Mouse (Mus musculus) kidney, adult 9 months (tissue): ENCODE data around the gene Olfr1480.

ENCODE experiments used
- DNase-seq: peaks from one replicate; pipeline ENCODE4 v3.0.0; 2022

Gene Olfr1480

DNA sequence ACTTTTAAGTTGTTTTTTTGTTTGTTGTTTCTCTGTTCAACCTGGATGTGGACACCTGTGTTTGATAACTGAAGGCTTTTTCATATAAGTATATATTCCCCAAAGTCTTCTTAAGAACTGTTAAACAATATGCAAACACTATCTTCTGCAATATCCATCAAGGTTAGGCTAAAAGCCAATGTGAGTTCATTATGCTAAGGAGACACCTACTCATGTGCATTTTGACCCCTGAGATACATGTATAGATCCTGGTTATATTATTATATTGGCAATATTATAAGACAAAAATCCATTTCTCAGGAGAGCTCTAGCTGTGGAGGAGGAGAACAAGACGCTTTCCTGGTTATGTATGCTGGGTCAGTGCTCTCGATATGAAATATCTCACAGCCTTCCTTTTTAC lies at the start of gene Olfr1480:
Gene Olfr1480 (plus strand): TSS at position 301 of the 400 bp plus-strand sequence.
- DNase-seq, result no peak

DNA sequence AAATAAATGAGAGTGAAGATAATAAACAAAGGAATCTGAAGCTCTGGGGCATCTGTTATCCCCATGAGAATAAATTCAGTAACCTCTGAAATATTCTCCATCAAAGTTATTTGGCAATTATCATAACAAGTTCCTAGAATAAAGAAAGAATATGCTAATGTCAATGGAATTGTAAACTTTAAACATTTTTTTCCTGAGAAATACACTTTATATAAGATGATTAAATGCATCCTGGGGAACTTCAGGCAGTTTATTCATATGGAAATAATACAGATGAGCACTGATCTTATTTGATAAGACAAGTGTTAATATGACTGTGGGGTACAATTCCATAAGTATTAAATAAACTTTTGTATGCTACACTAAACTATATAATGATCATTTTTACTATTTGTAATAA lies 47.6 kb upstream of the Olfr1480 start, which contains the start of gene Olfr1475:
Gene Olfr1475 (minus strand): TSS at position 101 of the 400 bp plus-strand sequence.
- DNase-seq, result no peak

DNA sequence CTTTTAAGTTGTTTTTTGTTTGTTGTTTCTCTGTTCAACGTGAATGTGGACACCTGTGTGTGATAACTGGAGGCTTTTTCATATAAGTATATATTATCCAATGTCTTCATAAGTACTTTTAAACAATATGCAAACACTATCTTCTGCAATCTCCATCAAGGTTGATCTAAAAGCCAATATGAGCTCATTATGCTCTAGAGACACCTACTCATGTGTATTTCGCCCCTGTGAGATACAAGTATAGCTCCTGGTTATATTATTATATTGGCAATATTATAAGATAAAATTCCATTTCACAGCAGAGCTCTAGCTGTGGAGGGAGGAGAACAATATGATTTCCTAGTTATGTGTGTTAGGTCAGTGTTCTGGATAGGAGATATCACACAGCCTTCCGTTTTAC lies 27.5 kb upstream of the Olfr1480 start, which contains the start of gene Olfr1477:
Gene Olfr1477 (plus strand): TSS at position 301 of the 400 bp plus-strand sequence.
- no peak for DNase-seq
